Mouse (Mus musculus): Measurements from ENCODE around the gene Tyrobp. TPM values are rescaled to one million over a fixed set of nuclear protein-coding genes. Genes with fewer than 3 reads are reported as not detected.

Tyrobp gene
- polyA plus RNA-seq, 1 experiment from 2014 or later: 37.1 TPM

DNA sequence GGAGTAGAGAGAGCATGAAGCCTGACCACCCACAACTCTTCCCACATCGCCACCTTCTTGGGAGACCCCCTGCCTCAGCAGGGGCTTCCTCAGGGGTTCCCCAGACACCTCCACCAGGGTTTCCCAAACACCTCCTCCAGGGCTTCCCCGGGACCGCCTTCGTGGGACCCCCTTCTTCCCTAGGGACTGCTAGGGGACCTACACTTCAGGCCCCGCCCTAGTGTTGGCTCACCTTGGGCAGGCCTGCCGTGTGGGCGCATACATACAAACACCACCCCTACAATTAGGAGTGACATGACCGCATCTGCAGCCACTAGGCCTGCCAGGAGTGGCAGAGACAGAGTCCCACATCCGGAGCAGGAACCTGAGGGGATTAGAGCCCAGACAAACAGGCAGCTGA is 4.3 kb downstream of the Tyrobp start:
- Histone ChIP-seq H3K4me1 (ENCODE audit: control insufficient read depth in 2 of 2, insufficient read depth in 2 of 2, low read length in 2 of 2) (peaks cover 0 to 11% of the 10 kb centered on the region in 2 experiments; a peak in 2 of 4 replicates), H3K27ac (replicated peaks in 1 of 2; ENCODE audit: control insufficient read depth in 1 of 2, insufficient read depth in 1 of 2, low read depth in 2 of 2, low read length in 2 of 2) (no peak overlapping the region), H3K4me2 (ENCODE audit: low read length) (no peak overlapping the region), H3K4me3 (ENCODE audit: control insufficient read depth in 1 of 2, insufficient read depth in 1 of 2, low read depth in 1 of 2, low read length in 2 of 2) (no peak overlapping the region), H3K9me3 (ENCODE audit: control insufficient read depth, low read length) (peaks cover 8% of the 10 kb centered on the region), H3K9ac (ENCODE audit: low read length) (no peak overlapping the region), H3K27me3 (ENCODE audit: control insufficient read depth, insufficient read depth, low read length) (peaks cover 2% of the 10 kb centered on the region), H3K36me3 (ENCODE audit: control insufficient read depth, insufficient read depth, low read length) (no peaks in the 10 kb centered on the region)
- no peak for ATAC-seq (ENCODE audit: insufficient number of reproducible peaks, insufficient read depth, low FRiP score, low read depth)
- 68% methylated on average over 9 of the region's 9 CpGs for WGBS

GRCm38 (mm10) chr7:30419561-30420499 is 6.3 kb downstream of the Tyrobp start, which contains the start of gene Hcst:
TSS of gene Hcst (minus strand) at chr7:30419854.
- no peak within 1 kb of the TSS for H3K4me2 ChIP-seq (ENCODE audit: low read length)

DNA sequence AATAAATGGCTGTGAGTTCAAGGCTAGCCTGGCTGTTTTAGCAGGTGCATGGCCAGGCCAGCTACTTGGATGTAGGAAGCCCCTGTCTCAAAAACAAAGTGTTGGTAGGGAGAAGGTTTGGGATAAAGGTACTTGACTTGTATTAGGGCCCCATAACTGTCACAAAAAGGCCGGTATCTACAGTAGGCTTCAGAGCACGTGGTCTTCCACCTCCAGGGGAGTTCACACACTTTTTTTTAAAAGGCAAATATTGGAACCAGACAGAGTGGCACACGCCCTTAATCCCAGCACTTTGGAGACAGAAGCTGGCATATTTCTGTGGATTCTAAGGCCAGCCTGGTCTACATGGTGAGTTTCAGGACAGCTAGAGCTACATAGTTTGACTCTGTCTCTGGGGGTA is 7.1 kb downstream of the Tyrobp start:
- Histone ChIP-seq H3K4me3 (ENCODE audit: control insufficient read depth in 1 of 2, insufficient read depth in 1 of 2, low read depth in 1 of 2, low read length in 2 of 2) (no peak overlapping the region), H3K4me2 (ENCODE audit: low read length) (no peak overlapping the region), H3K27ac (replicated peaks in 1 of 2; ENCODE audit: control insufficient read depth in 1 of 2, insufficient read depth in 1 of 2, low read depth in 2 of 2, low read length in 2 of 2) (no peak overlapping the region), H3K9me3 (ENCODE audit: control insufficient read depth, low read length) (peaks cover 8% of the 10 kb centered on the region), H3K4me1 (ENCODE audit: control insufficient read depth in 2 of 2, insufficient read depth in 2 of 2, low read length in 2 of 2) (peaks cover 0 to 13% of the 10 kb centered on the region in 2 experiments; a peak in 2 of 4 replicates), H3K27me3 (ENCODE audit: control insufficient read depth, insufficient read depth, low read length) (peaks cover 10% of the 10 kb centered on the region), H3K36me3 (ENCODE audit: control insufficient read depth, insufficient read depth, low read length) (peaks cover 3% of the 10 kb centered on the region), H3K9ac (ENCODE audit: low read length) (no peak overlapping the region)
- no peak for ATAC-seq (ENCODE audit: insufficient number of reproducible peaks, insufficient read depth, low FRiP score, low read depth)
- WGBS: 87% methylated on average over 3 of the region's 3 CpGs

More at GRCm38 (mm10) chr7:30419561-30420499, 6.3 kb downstream of the Tyrobp start, which contains the start of gene Hcst:
- peaks cover 8% of the 10 kb centered on the region for H3K9me3 ChIP-seq (ENCODE audit: control insufficient read depth, low read length)
- WGBS: 58% methylated on average over 10 of the region's 10 CpGs
- H3K27me3 ChIP-seq (ENCODE audit: control insufficient read depth, insufficient read depth, low read length): peaks cover 10% of the 10 kb centered on the region
- H3K36me3 ChIP-seq (ENCODE audit: control insufficient read depth, insufficient read depth, low read length): no peaks in the 10 kb centered on the region
- peaks cover 0 to 13% of the 10 kb centered on the region in 2 experiments; a peak in 2 of 4 replicates for H3K4me1 ChIP-seq (ENCODE audit: control insufficient read depth in 2 of 2, insufficient read depth in 2 of 2, low read length in 2 of 2)
- no peak within 1 kb of the TSS for H3K9ac ChIP-seq (ENCODE audit: low read length)
- no peak within 1 kb of the TSS for H3K4me3 ChIP-seq (ENCODE audit: control insufficient read depth in 1 of 2, insufficient read depth in 1 of 2, low read depth in 1 of 2, low read length in 2 of 2)
- ATAC-seq (ENCODE audit: insufficient number of reproducible peaks, insufficient read depth, low FRiP score, low read depth): no peak
- no peak within 1 kb of the TSS for H3K27ac ChIP-seq (replicated peaks in 1 of 2; ENCODE audit: control insufficient read depth in 1 of 2, insufficient read depth in 1 of 2, low read depth in 2 of 2, low read length in 2 of 2)

GRCm38 (mm10) chr7:30421175-30421889 is 7.8 kb downstream of the Tyrobp start, which contains the start of gene Nfkbid:
TSS of gene Nfkbid (plus strand) at chr7:30421732.
- ATAC-seq (ENCODE audit: insufficient number of reproducible peaks, insufficient read depth, low FRiP score, low read depth): no peak
- Histone ChIP-seq H3K4me3 (ENCODE audit: control insufficient read depth in 1 of 2, insufficient read depth in 1 of 2, low read depth in 1 of 2, low read length in 2 of 2) (peak within 1 kb of the TSS; percentile 48 to 53), H3K27ac (replicated peaks in 1 of 2; ENCODE audit: control insufficient read depth in 1 of 2, insufficient read depth in 1 of 2, low read depth in 2 of 2, low read length in 2 of 2) (peak within 1 kb of the TSS; percentile 1 to 50; a peak in 3 of 4 replicates), H3K9me3 (ENCODE audit: control insufficient read depth, low read length) (peaks cover 8% of the 10 kb centered on the region), H3K9ac (ENCODE audit: low read length) (peak within 1 kb of the TSS; percentile 67), H3K27me3 (ENCODE audit: control insufficient read depth, insufficient read depth, low read length) (peaks cover 10% of the 10 kb centered on the region), H3K4me1 (ENCODE audit: control insufficient read depth in 2 of 2, insufficient read depth in 2 of 2, low read length in 2 of 2) (peaks cover 0 to 13% of the 10 kb centered on the region in 2 experiments; a peak in 2 of 4 replicates), H3K4me2 (ENCODE audit: low read length) (peak within 1 kb of the TSS; percentile 81), H3K36me3 (ENCODE audit: control insufficient read depth, insufficient read depth, low read length) (peaks cover 9% of the 10 kb centered on the region)
- 10% methylated on average over 31 of the region's 31 CpGs for WGBS

DNA sequence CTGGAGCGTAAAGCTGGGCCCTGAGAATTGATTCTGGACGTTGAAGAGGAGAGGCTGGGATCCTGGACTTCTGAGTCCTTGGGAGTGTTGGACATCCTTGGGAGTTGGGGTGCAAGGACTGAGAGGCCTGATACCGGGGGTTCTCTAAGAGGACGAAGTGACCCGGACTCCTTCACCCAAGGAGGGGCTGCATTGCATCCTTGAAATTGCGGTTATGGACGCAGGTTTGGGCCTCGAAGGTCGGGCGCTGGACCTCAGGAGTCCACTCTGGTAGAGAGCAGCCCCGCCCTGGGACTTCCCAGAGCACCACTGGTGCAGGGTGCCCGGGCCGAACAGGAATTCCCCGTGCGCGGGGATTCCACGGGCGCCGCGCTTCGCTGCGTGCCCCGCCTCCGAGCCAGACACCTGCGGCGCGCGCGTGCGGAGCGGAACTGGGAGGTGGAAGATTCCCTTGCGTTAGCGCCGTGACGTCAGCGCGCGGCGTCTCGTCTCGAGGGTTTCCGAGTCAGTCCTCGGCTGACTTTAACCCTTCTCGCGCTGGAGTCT is 8.4 kb downstream of the Tyrobp start:
- Histone ChIP-seq H3K4me2 (ENCODE audit: low read length) (peak overlapping the region; percentile 81), H3K9ac (ENCODE audit: low read length) (peak overlapping the region; percentile 67), H3K27me3 (ENCODE audit: control insufficient read depth, insufficient read depth, low read length) (peaks cover 10% of the 10 kb centered on the region), H3K27ac (replicated peaks in 1 of 2; ENCODE audit: control insufficient read depth in 1 of 2, insufficient read depth in 1 of 2, low read depth in 2 of 2, low read length in 2 of 2) (no peak overlapping the region; a peak in 1 of 4 replicates), H3K4me3 (ENCODE audit: control insufficient read depth in 1 of 2, insufficient read depth in 1 of 2, low read depth in 1 of 2, low read length in 2 of 2) (peak overlapping the region; percentile 48 to 53), H3K4me1 (ENCODE audit: control insufficient read depth in 2 of 2, insufficient read depth in 2 of 2, low read length in 2 of 2) (peaks cover 0 to 13% of the 10 kb centered on the region in 2 experiments; a peak in 2 of 4 replicates), H3K36me3 (ENCODE audit: control insufficient read depth, insufficient read depth, low read length) (peaks cover 9% of the 10 kb centered on the region), H3K9me3 (ENCODE audit: control insufficient read depth, low read length) (peaks cover 8% of the 10 kb centered on the region)
- ATAC-seq (ENCODE audit: insufficient number of reproducible peaks, insufficient read depth, low FRiP score, low read depth): peak; percentile 23; the same call in 1 of the 2 replicates
- WGBS: under 1% methylated on average over 45 of the region's 45 CpGs

GRCm38 (mm10) chr7:30422560-30422959 is 9.0 kb downstream of the Tyrobp start:
- H3K4me2 ChIP-seq (ENCODE audit: low read length): peak overlapping the region; percentile 81
- 12% methylated on average over 9 of the region's 9 CpGs for WGBS
- ATAC-seq (ENCODE audit: insufficient number of reproducible peaks, insufficient read depth, low FRiP score, low read depth): no peak

More at GRCm38 (mm10) chr7:30422560-30422959, 9.0 kb downstream of the Tyrobp start:
- H3K36me3 ChIP-seq (ENCODE audit: control insufficient read depth, insufficient read depth, low read length): peaks cover 13% of the 10 kb centered on the region
- peak overlapping the region; percentile 67 for H3K9ac ChIP-seq (ENCODE audit: low read length)
- peaks cover 10% of the 10 kb centered on the region for H3K27me3 ChIP-seq (ENCODE audit: control insufficient read depth, insufficient read depth, low read length)
- peaks cover 0 to 13% of the 10 kb centered on the region in 2 experiments; a peak in 2 of 4 replicates for H3K4me1 ChIP-seq (ENCODE audit: control insufficient read depth in 2 of 2, insufficient read depth in 2 of 2, low read length in 2 of 2)
- peak overlapping the region; percentile 48 to 53 for H3K4me3 ChIP-seq (ENCODE audit: control insufficient read depth in 1 of 2, insufficient read depth in 1 of 2, low read depth in 1 of 2, low read length in 2 of 2)
- H3K27ac ChIP-seq (replicated peaks in 1 of 2; ENCODE audit: control insufficient read depth in 1 of 2, insufficient read depth in 1 of 2, low read depth in 2 of 2, low read length in 2 of 2): peak overlapping the region; percentile 1 to 50; a peak in 3 of 4 replicates
- H3K9me3 ChIP-seq (ENCODE audit: control insufficient read depth, low read length): peaks cover 8% of the 10 kb centered on the region
